Mouse (Mus musculus) C2C12 (cell line): ENCODE data around the gene Hnf1b. TPM values are rescaled to one million over a fixed set of nuclear protein-coding genes. Genes with fewer than 3 reads are reported as not detected.
A peak's percentile ranks its signal among the peaks of the same experiment; 100 is the strongest.

Experiments
- H3K27me3 ChIP-seq: one replicate; pipeline ENCODE4 v1.6.1; 2011; ENCODE audit not compliant: control insufficient read depth, insufficient read depth, insufficient read length
- H3K36me3 ChIP-seq: one replicate; pipeline ENCODE4 v1.6.1; 2011; ENCODE audit not compliant: control insufficient read depth, insufficient read depth
- H3K4me3 ChIP-seq: one replicate; pipeline ENCODE4 v1.5.1; 2011; ENCODE audit warnings: mild to moderate bottlenecking, control low read depth; ENCODE audit not compliant: poor library complexity, insufficient read depth, severe bottlenecking
- H3K79me2 ChIP-seq: one replicate; pipeline ENCODE4 v1.6.1; 2011; ENCODE audit not compliant: control insufficient read depth, insufficient read depth
- H3K79me3 ChIP-seq: one replicate; pipeline ENCODE4 v1.6.1; 2011; ENCODE audit warnings: low read depth, control low read depth
- H3ac ChIP-seq: one replicate; pipeline ENCODE3; 2011; ENCODE audit warnings: low read depth; ENCODE audit not compliant: control insufficient read depth, insufficient read length
- CEBPB ChIP-seq: IDR thresholded peaks from one replicate; pipeline ENCODE4 v1.6.1; 2011; ENCODE audit warnings: low read depth, mild to moderate bottlenecking, control low read depth, moderate library complexity
- CTCF ChIP-seq: IDR thresholded peaks from one replicate; pipeline ENCODE4 v1.5.1; 2011; ENCODE audit not compliant: control insufficient read depth, insufficient read depth, insufficient read length
- FOSL1 ChIP-seq: IDR thresholded peaks from one replicate; pipeline ENCODE4 v1.8.0; 2011; ENCODE audit warnings: mild to moderate bottlenecking, low read length; ENCODE audit not compliant: poor library complexity, insufficient read depth, severe bottlenecking
- MAX ChIP-seq: IDR thresholded peaks from one replicate; pipeline ENCODE4 v1.6.1; 2011; ENCODE audit warnings: mild to moderate bottlenecking, control low read depth
- MYOD1 ChIP-seq: IDR thresholded peaks from one replicate; pipeline ENCODE4 v1.6.1; 2011; ENCODE audit warnings: low read depth; ENCODE audit not compliant: control insufficient read depth, insufficient read length
- MYOG ChIP-seq: IDR thresholded peaks from one replicate; pipeline ENCODE4 v1.6.1; 2011; ENCODE audit not compliant: control insufficient read depth, insufficient read length; ENCODE audit errors: extremely low read depth
- USF1 ChIP-seq: IDR thresholded peaks from one replicate; pipeline ENCODE4 v1.6.1; 2011; ENCODE audit warnings: low read depth, mild to moderate bottlenecking, control low read depth, moderate library complexity
- polyA plus RNA-seq: library from polyadenylated mRNA; unstranded; fragments of >200 nt; fragmentation: generic; extraction: Trizol; gene quantifications from one replicate; pipeline ENCODE4 v1.2.1, GENCODE M21; 2012; ENCODE audit warnings: missing spikeins

The Hnf1b gene
- polyA plus RNA-seq, 1 experiment, result not detected

DNA sequence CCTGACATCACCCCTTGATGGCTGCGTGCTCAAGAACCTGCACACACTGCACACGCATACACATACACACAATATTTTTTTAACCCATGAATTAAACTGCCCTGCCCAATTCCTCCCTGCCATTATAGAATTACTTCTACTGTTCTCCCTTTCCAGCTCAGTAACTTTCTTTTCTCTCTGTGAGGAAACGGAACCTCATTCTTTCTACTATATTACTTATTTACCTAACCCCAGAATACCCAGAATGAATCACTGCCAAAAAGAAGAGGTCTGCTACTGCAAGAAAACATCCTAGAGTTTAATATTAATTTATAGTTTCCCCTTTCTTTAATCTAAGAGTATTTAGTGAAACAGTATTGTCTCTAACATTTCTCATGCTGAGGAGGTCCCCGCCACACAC lies 83.5 kb downstream of the Hnf1b start:
- no peaks in the 10 kb centered on the region for H3K79me3 ChIP-seq
- no peak overlapping the region for H3ac ChIP-seq

DNA sequence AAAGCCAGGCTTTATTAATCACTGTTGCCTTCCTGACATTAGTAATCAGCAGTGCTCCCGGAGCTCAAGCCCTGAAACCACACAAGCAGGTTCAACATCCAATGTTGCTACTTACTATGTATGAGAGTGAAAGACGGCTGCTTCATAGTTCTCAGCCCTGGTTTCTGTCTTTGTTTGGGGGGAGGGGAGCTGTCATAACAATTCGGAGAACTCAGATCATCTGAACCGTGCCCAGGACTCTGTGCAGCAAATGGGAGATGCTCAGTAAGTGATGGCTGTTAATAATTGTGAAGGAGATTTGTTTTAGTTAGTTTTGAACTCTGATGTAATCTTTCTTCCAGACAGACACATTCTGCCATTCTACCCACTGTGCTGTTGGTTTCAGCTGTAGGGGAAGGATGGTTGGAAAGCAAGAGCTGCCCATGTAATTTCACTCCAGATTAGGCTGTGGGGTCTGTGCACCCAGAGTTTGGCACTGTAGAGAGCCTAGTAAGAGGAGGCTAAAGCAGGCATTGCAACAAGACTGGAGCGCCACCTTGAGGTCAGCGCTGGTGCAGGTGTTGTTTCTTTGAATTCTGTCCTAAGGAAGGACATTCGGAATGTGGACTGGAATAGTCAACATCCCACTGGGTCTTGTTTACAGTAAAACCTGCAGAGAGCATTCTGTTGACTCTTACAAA lies 86.3 kb downstream of the Hnf1b start:
- no peaks in the 10 kb centered on the region for H3K79me3 ChIP-seq
- no peaks in the 10 kb centered on the region for H3K36me3 ChIP-seq
- TF ChIP-seq USF1 (no peak), CTCF (no peak), FOSL1 (no peak), CEBPB (no peak), MYOD1 (no peak), MAX (no peak), MYOG (no peak)
- no peak overlapping the region for H3ac ChIP-seq
- no peaks in the 10 kb centered on the region for H3K79me2 ChIP-seq
- H3K4me3 ChIP-seq, result no peak overlapping the region
- peaks cover 3% of the 10 kb centered on the region for H3K27me3 ChIP-seq

More for the DNA sequence above, 83.5 kb downstream of the Hnf1b start:
- Histone ChIP-seq H3K27me3 (peaks cover 13% of the 10 kb centered on the region), H3K79me2 (no peaks in the 10 kb centered on the region), H3K36me3 (no peaks in the 10 kb centered on the region), H3K4me3 (no peak overlapping the region)
- no peak for TF ChIP-seq CEBPB
- TF ChIP-seq USF1, result no peak
- TF ChIP-seq MAX, result no peak
- no peak for TF ChIP-seq MYOG
- TF ChIP-seq FOSL1, result no peak
- TF ChIP-seq CTCF, result no peak
- TF ChIP-seq MYOD1, result no peak

DNA sequence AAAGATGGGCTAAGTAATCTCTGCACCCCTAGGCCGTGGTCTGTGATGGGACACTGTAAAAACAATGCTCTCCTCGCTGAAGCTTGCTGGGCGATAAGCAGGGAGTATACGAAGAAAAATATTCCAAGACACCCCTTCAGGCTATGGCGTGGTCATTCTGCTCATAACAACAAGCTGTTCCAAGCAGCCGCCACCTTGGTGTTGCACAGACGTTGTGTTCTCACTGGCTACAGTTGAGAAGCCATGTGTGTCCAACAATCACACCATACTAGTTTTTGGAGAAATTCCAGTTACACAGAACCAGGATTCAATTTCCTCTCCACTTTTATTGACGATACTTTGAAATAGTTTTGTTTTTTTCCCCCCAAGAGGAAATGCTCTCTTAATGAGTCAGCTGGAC lies 88.7 kb downstream of the Hnf1b start:
- peaks cover 14% of the 10 kb centered on the region for H3K79me3 ChIP-seq
- no peak for TF ChIP-seq MYOG
- no peak for TF ChIP-seq FOSL1
- no peak for TF ChIP-seq MYOD1
- TF ChIP-seq CTCF, result no peak
- no peak for TF ChIP-seq CEBPB
- TF ChIP-seq MAX, result no peak
- TF ChIP-seq USF1, result no peak
- H3ac ChIP-seq, result no peak overlapping the region
- H3K79me2 ChIP-seq, result peaks cover 17% of the 10 kb centered on the region
- no peak overlapping the region for H3K4me3 ChIP-seq
- H3K36me3 ChIP-seq, result peaks cover 6% of the 10 kb centered on the region
- H3K27me3 ChIP-seq, result peaks cover 3% of the 10 kb centered on the region

DNA sequence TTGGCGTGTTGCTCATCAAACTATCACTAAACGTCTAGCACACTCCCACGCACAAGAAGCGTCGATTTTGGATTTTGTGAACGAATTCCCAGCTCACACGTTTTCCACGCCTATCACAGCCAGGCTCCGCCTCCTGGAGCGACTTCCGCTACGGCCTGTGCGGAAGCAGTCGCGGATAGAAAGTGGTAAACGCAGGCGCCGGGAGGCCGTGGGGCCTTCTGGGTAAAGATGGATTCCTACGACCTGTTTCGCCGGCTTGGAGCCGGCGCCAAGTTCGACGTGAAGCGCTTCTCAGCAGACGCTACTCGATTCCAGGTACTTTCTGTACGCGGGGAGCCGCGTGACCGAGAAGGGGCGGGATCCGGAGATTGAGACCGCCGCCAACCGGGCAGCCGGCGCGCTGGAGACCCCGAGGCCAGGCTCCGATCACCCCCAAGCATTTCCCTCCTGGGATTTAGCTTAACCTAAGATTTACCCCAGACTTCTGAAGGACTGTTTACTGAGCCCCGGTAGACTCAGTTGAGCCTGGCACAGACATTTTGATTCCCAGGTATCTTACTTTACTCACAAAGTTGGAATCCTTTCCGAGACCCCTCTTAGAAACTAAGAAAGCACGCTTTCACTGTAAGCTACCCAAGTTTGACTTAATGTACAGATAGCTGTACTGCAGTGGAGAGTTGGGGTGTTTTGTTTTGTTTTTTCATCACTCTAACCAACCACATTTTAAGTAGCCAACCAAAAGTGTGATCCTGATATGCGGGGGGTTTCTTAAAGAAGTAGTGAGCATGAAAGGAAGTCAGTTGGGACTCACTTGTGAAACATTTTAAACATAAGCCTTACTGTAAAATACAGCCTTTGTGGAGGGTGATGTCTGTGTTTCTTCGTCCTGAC lies 92.3 kb downstream of the Hnf1b start, which contains the start of gene Ddx52:
Gene Ddx52, plus strand, starts transcription at position 113 of the 891 bp plus-strand sequence.
- TF ChIP-seq MAX (peak; percentile 96), MYOD1 (no peak), FOSL1 (no peak), CEBPB (no peak)
- H3K4me3 ChIP-seq, result peak within 1 kb of the TSS; percentile 81
- H3K79me2 ChIP-seq, result peaks cover 25% of the 10 kb centered on the region
- no peaks in the 10 kb centered on the region for H3K27me3 ChIP-seq
- H3K36me3 ChIP-seq, result peaks cover 42% of the 10 kb centered on the region
- peak within 1 kb of the TSS; percentile 93 for H3ac ChIP-seq
- peaks cover 16% of the 10 kb centered on the region for H3K79me3 ChIP-seq

Other genes with a start within 250 kb of the Hnf1b start
- gene Rpl9-ps1, start 204.4 kb upstream of the Hnf1b start, polyA plus RNA-seq, result not detected
- not detected for gene Ccl3, start 200.7 kb upstream of the Hnf1b start, polyA plus RNA-seq
- not detected for gene Ccl4, start 187.5 kb upstream of the Hnf1b start, polyA plus RNA-seq
- gene Wfdc17, start 146.1 kb upstream of the Hnf1b start, polyA plus RNA-seq, result not detected
- not detected for gene Wfdc18, start 141.0 kb upstream of the Hnf1b start, polyA plus RNA-seq
- gene Wfdc21, start 103.1 kb upstream of the Hnf1b start, polyA plus RNA-seq, result not detected
- gene Heatr6, start 96.4 kb upstream of the Hnf1b start, polyA plus RNA-seq, result 10.2 TPM
- gene Ddx52, start 92.0 kb downstream of the Hnf1b start, polyA plus RNA-seq, result 12.0 TPM
- gene Synrg, start 114.4 kb downstream of the Hnf1b start, polyA plus RNA-seq, result 4.8 TPM
- 25.4 TPM for gene Dusp14, start 219.2 kb downstream of the Hnf1b start, polyA plus RNA-seq